ENCODE assay signal across 21 mouse cellular contexts in genomic region chr2:76719650-76720049, GRCm38 (mm10).
"Had no signal": no experiment of that assay in that cellular context is flagged by ENCODE, and none has a peak within 500 bp of the region (broad histone marks: within the 10 kb centered on the region; RNA-seq: fewer than 3 reads in every experiment).

No protein-coding gene starts in this region.

- H3K4me1 ChIP-seq: liver, embryonic 15.5 days; lung, embryonic 15.5 days; megakaryocyte, embryonic 14.5 days; midbrain, embryonic 12.5 days; midbrain, embryonic 15.5 days; neural tube, embryonic 13.5 days; neural tube, embryonic 15.5 days had no signal

- H3K4me2 ChIP-seq: liver, embryonic 15.5 days; lung, embryonic 15.5 days; midbrain, embryonic 12.5 days; midbrain, embryonic 15.5 days; neural tube, embryonic 13.5 days; neural tube, embryonic 15.5 days had no signal

- ATAC-seq: liver, postnatal 0 days; lung, postnatal 0 days; midbrain, embryonic 15.5 days had no signal

- H3K36me3 ChIP-seq: liver, embryonic 15.5 days; lung, embryonic 15.5 days; midbrain, embryonic 12.5 days had no signal

- DNase-seq: liver, postnatal 0 days; lung, adult 2 months; lung, postnatal 14 days; lung, postnatal 36 days; retina, postnatal 1 day; right cerebral cortex, adult 18-20 months; right cerebral cortex, postnatal 25 days; right cerebral cortex, postnatal 4 days; spleen, adult 18-20 months; thymus, adult 18-20 months; thymus, postnatal 25 days; thymus, postnatal 4 days had no signal

- H3K27me3 ChIP-seq: liver, embryonic 15.5 days; lung, embryonic 15.5 days; megakaryocyte, embryonic 14.5 days; midbrain, embryonic 12.5 days; midbrain, embryonic 15.5 days; neural tube, embryonic 13.5 days; neural tube, embryonic 15.5 days had no signal

- H3K9ac ChIP-seq: liver, embryonic 15.5 days; liver, postnatal 0 days; lung, embryonic 15.5 days; midbrain, embryonic 12.5 days; midbrain, embryonic 15.5 days; neural tube, embryonic 13.5 days; neural tube, embryonic 15.5 days had no signal

- H3K9me3 ChIP-seq: lung, embryonic 15.5 days had no signal

- H3K27ac ChIP-seq: liver, embryonic 15.5 days; lung, embryonic 15.5 days; macrophage; midbrain, embryonic 12.5 days; midbrain, embryonic 15.5 days; neural tube, embryonic 13.5 days; neural tube, embryonic 15.5 days had no signal

- H3K4me3 ChIP-seq: liver, embryonic 15.5 days; lung, embryonic 15.5 days; megakaryocyte, embryonic 14.5 days; midbrain, embryonic 12.5 days; midbrain, embryonic 15.5 days; neural tube, embryonic 13.5 days; neural tube, embryonic 15.5 days had no signal
